Mouse (Mus musculus) heart, adult 2 months (tissue): Measurements from ENCODE around the gene Vti1b. TPM values are rescaled to one million over a fixed set of nuclear protein-coding genes. Genes with fewer than 3 reads are reported as not detected.

Experiments
- DNase-seq, 2 experiments: peaks; one replicate each; pipeline ENCODE4 v3.0.0; 2021
- H3K27ac ChIP-seq: fragments of 200-600 bp; 2 replicates; pipeline ENCODE4 v1.8.1; 2022
- H3K27me3 ChIP-seq: fragments of 200-500 bp; 2 replicates; pipeline ENCODE4 v1.6.1; 2012; ENCODE audit warnings: mild to moderate bottlenecking, low read length, inconsistent platforms, mixed read lengths; ENCODE audit not compliant: control insufficient read depth, insufficient read depth
- H3K36me3 ChIP-seq: fragments of 200-500 bp; 2 replicates; pipeline ENCODE4 v1.6.1; 2012; ENCODE audit warnings: low read length, inconsistent platforms; ENCODE audit not compliant: control insufficient read depth, insufficient read depth
- H3K4me1 ChIP-seq: fragments of 200-500 bp; 2 replicates; pipeline ENCODE4 v1.6.1; 2011; ENCODE audit warnings: low read length; ENCODE audit not compliant: control insufficient read depth, insufficient read depth
- H3K4me3 ChIP-seq: fragments of 200-600 bp; 2 replicates; pipeline ENCODE4 v1.8.1; 2022
- H3K79me2 ChIP-seq: fragments of 200-500 bp; replicated peaks from 2 replicates; pipeline ENCODE4 v1.6.1; 2012; ENCODE audit warnings: mild to moderate bottlenecking, inconsistent platforms, low read length, moderate library complexity, mixed read lengths; ENCODE audit not compliant: control insufficient read depth, insufficient read depth
- H3K9ac ChIP-seq: fragments of 200-500 bp; 2 replicates; pipeline ENCODE4 v1.6.1; 2012; ENCODE audit warnings: low read depth, mild to moderate bottlenecking, control low read depth, inconsistent platforms, low read length, mixed read lengths
- CTCF ChIP-seq: fragments of 200-600 bp; IDR thresholded peaks from 2 replicates; pipeline ENCODE4 v1.8.1; 2022; ENCODE audit warnings: antibody characterized with exemption, mild to moderate bottlenecking, moderate library complexity
- EP300 ChIP-seq: fragments of 200-500 bp; IDR thresholded peaks from 2 replicates; pipeline ENCODE4 v1.6.1; 2011; ENCODE audit warnings: low read depth, low read length, control low read depth; ENCODE audit not compliant: insufficient read depth
- POLR2A ChIP-seq: fragments of 200-500 bp; IDR thresholded peaks from 2 replicates; pipeline ENCODE4 v1.6.1; 2011; ENCODE audit warnings: mild to moderate bottlenecking, low read depth, low read length, control low read depth; ENCODE audit not compliant: insufficient read depth
- WGBS: fragments of 180-500 bp; shearing (Covaris S2); methylation state at CpG from one replicate; pipeline ENCODE4 v1.1.7; 2018; 5-methylcytosine and 5-hydroxymethylcytosine counted together
- intact Hi-C: fragments of 180-260 bp; cut with DNase I; formaldehyde crosslinking; loops from one replicate; pipeline ENCODE4 v1.15.1; 2025
- long read RNA-seq: library from polyadenylated mRNA; stranded (forward); transcript quantifications from one replicate; pipeline ENCODE4 v2.0.0, GENCODE M21; 2021
- polyA plus RNA-seq: library from polyadenylated mRNA; depleted of rRNA; stranded (reverse); fragments of >200 nt; gene quantifications from 2 replicates; pipeline ENCODE4 v1.2.3, GENCODE M21; 2012; rRNA removed
- total RNA-seq, 2 experiments: library from RNA; stranded (reverse); gene quantifications; 2 replicates each; pipeline ENCODE4 v1.2.3; 2021

Vti1b gene
- total RNA-seq (100 to 1,000 TPM; 100 to 103 TPM), polyA plus RNA-seq (37.3 and 47.7 TPM in 2 replicates)
- long read RNA-seq, transcript Vti1b-201 (6 exons, 1,490 nt): major isoform, 63 of 70 reads
- long read RNA-seq, partial matches to known transcripts: 2 of 70 reads
- long read RNA-seq, other reads (novel, unspliced or antisense): 3 of 70 reads

DNA sequence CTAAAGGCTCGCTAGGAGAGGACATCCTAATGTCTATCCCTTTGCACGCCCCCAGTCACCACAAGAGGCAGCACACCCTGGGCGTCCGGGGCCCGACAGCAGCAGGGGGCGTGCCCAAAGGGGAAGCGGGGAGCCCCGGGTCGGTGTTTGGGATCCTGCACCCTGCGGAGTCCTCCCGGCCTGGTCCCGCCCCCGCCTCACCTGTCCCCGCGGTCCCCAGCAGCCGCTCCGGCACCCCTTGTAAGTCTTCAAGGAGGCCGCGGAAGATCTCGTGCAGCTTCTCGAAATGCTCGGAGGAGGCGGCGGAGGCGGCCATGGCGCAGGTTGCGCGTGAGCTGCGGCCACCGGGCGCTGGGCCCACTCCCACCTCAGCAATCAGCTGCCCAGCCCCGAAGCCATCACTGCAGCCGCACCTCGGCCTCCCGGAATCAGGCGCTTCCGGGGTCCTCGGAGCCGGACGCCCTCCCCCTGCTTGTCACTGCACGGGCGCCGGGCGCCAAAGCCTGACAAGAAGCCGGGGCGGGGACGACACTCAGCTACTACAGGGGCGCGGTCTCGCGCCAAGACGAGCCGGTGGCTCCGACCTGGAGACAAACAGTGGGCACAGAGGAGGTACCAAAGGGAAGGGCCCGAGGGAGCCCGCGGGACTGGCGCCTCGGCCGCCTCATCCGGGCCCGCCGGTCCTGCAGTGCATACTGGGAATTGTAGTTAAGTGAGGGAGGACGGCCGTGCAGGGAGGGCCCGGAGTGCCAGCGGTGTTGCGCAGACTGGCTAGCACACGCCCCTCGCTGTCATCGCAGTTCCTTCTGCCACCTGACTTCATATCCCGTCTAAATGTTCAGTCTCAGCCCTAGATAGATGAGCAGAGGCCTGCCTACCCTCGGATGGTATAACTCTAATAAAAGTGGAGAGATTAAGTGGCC is at the start of gene Vti1b:
Gene Vti1b (minus strand): TSS at position 649 of the 923 bp plus-strand sequence.
- intact Hi-C loops: no loop called here
- Histone ChIP-seq H3K36me3 (peaks cover 8% of the 10 kb centered on the region), H3K4me3 (peak within 1 kb of the TSS; percentile 89), H3K79me2 (peaks cover 5% of the 10 kb centered on the region; the same call in 1 of the 2 replicates), H3K9ac (peak within 1 kb of the TSS; percentile 74), H3K27ac (peak within 1 kb of the TSS; percentile 100), H3K4me1 (peaks cover 3% of the 10 kb centered on the region), H3K27me3 (no peaks in the 10 kb centered on the region)
- TF ChIP-seq EP300 (0 out of 2 replicates have a peak, but pooled peaks have one; percentile 35), POLR2A (peak; percentile 87), CTCF (peak; percentile 80)
- DNase-seq: peak; percentile 95 to 96
- WGBS: under 1% methylated on average over 73 of the region's 73 CpGs

GRCm38 (mm10) chr12:79217511-79217910 is 45.0 kb upstream of the Vti1b start:
- Histone ChIP-seq H3K9ac (no peak overlapping the region), H3K27ac (no peak overlapping the region), H3K4me1 (no peaks in the 10 kb centered on the region), H3K27me3 (no peaks in the 10 kb centered on the region), H3K36me3 (no peaks in the 10 kb centered on the region), H3K4me3 (no peak overlapping the region), H3K79me2 (no peaks in the 10 kb centered on the region)
- WGBS: 69% methylated on average over 5 of the region's 5 CpGs
- intact Hi-C loops: no loop called here
- TF ChIP-seq CTCF: no peak
- no peak for TF ChIP-seq EP300
- TF ChIP-seq POLR2A: no peak
- DNase-seq: no peak

DNA sequence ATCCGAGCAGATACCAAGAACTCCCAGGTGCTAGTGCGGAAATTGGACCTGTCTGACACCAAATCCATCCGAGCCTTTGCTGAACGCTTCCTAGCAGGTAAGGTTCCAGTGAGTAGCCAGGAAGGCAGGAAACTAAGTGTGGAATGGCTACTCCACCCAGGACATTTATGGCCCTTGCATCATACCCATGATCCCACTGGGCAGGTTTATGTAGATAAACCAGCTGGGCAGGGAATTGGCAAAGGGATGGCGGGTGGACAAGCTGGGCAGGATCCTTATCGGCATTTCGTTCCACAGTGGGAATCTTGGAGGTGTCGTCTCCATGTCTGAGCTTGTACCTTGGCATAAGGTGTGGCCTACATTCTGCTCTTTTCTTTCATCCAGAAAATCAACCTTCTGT is 39.0 kb upstream of the Vti1b start:
- no peak for DNase-seq
- no peak overlapping the region for H3K4me3 ChIP-seq
- intact Hi-C loops: no loop called here
- H3K79me2 ChIP-seq: no peaks in the 10 kb centered on the region
- no peak for TF ChIP-seq CTCF
- TF ChIP-seq EP300: no peak
- no peak for TF ChIP-seq POLR2A
- H3K36me3 ChIP-seq: no peaks in the 10 kb centered on the region
- no peak overlapping the region for H3K9ac ChIP-seq
- H3K4me1 ChIP-seq: no peaks in the 10 kb centered on the region; the same call in 1 of the 2 replicates
- no peaks in the 10 kb centered on the region for H3K27me3 ChIP-seq
- H3K27ac ChIP-seq: no peak overlapping the region
- WGBS: 88% methylated on average over 8 of the region's 8 CpGs

GRCm38 (mm10) chr12:79208703-79209464 is 36.4 kb upstream of the Vti1b start, which contains the start of gene Rdh12:
TSS of gene Rdh12 (plus strand) at chr12:79208914.
- no peaks in the 10 kb centered on the region for H3K27me3 ChIP-seq
- intact Hi-C loops: no loop called here
- WGBS: 5% methylated on average over 13 of the region's 13 CpGs
- peak; percentile 33 to 42 for DNase-seq
- no peak within 1 kb of the TSS for H3K27ac ChIP-seq
- TF ChIP-seq CTCF (no peak), POLR2A (no peak), EP300 (no peak)
- no peaks in the 10 kb centered on the region; the same call in 1 of the 2 replicates for H3K4me1 ChIP-seq
- no peaks in the 10 kb centered on the region for H3K79me2 ChIP-seq
- no peak within 1 kb of the TSS for H3K9ac ChIP-seq
- H3K36me3 ChIP-seq: no peaks in the 10 kb centered on the region
- H3K4me3 ChIP-seq: peak within 1 kb of the TSS; percentile 27; the same call in 1 of the 2 replicates

- 45% methylated on average over 3 of the region's 3 CpGs for WGBS
- H3K27ac ChIP-seq: no peak overlapping the region
These were observed 29.4 kb upstream of the Vti1b start for GRCm38 (mm10) chr12:79201882-79202281.

More at GRCm38 (mm10) chr12:79201882-79202281, 29.4 kb upstream of the Vti1b start:
- H3K27me3 ChIP-seq: no peaks in the 10 kb centered on the region
- no peak overlapping the region for H3K9ac ChIP-seq
- no peak overlapping the region for H3K4me3 ChIP-seq
- H3K36me3 ChIP-seq: no peaks in the 10 kb centered on the region
- H3K4me1 ChIP-seq: no peaks in the 10 kb centered on the region
- H3K79me2 ChIP-seq: no peaks in the 10 kb centered on the region
- no peak for TF ChIP-seq CTCF
- TF ChIP-seq EP300: no peak
- TF ChIP-seq POLR2A: no peak
- intact Hi-C loops: no loop called here
- no peak for DNase-seq
